Mouse (Mus musculus): ENCODE results near the gene Astn2. TPM values are rescaled to one million over a fixed set of nuclear protein-coding genes. Genes with fewer than 3 reads are reported as not detected.

Astn2 gene
- polyA plus RNA-seq, 1 experiment from 2014 or later, result 0.14 TPM

- no peaks in the 10 kb centered on the region for H3K9me3 ChIP-seq (replicated peaks; ENCODE audit: control insufficient read depth, low read length)
- H3K27me3 ChIP-seq (ENCODE audit: control insufficient read depth, insufficient read depth, low read length), result no peaks in the 10 kb centered on the region
- no peak overlapping the region for H3K4me2 ChIP-seq (ENCODE audit: low read depth, low read length)
- no peak overlapping the region for H3K27ac ChIP-seq (ENCODE audit: low read length)
- no peak overlapping the region for H3K4me3 ChIP-seq (ENCODE audit: low read length)
- WGBS, result 60% methylated on average over 1 of the region's 1 CpGs
- no peak for ATAC-seq (replicated peaks; ENCODE audit: extremely low read depth, insufficient read depth, low FRiP score)
- H3K36me3 ChIP-seq (ENCODE audit: control insufficient read depth, insufficient read depth), result no peaks in the 10 kb centered on the region
- H3K4me1 ChIP-seq (ENCODE audit: control insufficient read depth, insufficient read depth, low read length), result no peaks in the 10 kb centered on the region
- H3K9ac ChIP-seq (ENCODE audit: low read length), result no peak overlapping the region
These were observed 824.2 kb downstream of the Astn2 start for GRCm38 (mm10) chr4:65580254-65580653.

DNA sequence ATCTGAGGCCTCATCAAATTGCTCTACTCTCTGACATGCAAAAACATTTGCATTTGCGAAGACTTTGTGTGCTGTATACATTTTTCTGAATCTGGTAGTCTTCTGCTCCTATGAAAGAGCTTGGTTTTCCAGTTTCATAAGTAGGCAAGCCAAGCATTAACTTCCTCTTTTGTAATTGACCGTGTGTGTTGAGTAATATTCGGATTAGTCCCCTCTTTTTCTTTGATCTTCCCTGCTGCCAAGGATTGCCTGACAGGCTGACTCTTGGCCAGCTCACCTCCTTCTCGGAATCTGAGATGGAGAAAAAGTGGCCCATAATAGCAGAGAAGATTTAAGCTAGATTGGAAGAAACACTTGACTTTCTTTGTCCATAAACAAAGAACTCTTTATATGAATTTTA is 838.9 kb downstream of the Astn2 start:
- no peak overlapping the region for H3K27ac ChIP-seq (ENCODE audit: low read length)
- no peak for ATAC-seq (replicated peaks; ENCODE audit: extremely low read depth, insufficient read depth, low FRiP score)
- H3K9me3 ChIP-seq (replicated peaks; ENCODE audit: control insufficient read depth, low read length), result no peaks in the 10 kb centered on the region
- H3K9ac ChIP-seq (ENCODE audit: low read length), result no peak overlapping the region
- H3K4me2 ChIP-seq (ENCODE audit: low read depth, low read length), result no peak overlapping the region
- no peaks in the 10 kb centered on the region for H3K36me3 ChIP-seq (ENCODE audit: control insufficient read depth, insufficient read depth)
- no peaks in the 10 kb centered on the region for H3K27me3 ChIP-seq (ENCODE audit: control insufficient read depth, insufficient read depth, low read length)
- no peak overlapping the region for H3K4me3 ChIP-seq (ENCODE audit: low read length)
- 63% methylated on average over 4 of the region's 4 CpGs for WGBS
- H3K4me1 ChIP-seq (ENCODE audit: control insufficient read depth, insufficient read depth, low read length), result no peaks in the 10 kb centered on the region

DNA sequence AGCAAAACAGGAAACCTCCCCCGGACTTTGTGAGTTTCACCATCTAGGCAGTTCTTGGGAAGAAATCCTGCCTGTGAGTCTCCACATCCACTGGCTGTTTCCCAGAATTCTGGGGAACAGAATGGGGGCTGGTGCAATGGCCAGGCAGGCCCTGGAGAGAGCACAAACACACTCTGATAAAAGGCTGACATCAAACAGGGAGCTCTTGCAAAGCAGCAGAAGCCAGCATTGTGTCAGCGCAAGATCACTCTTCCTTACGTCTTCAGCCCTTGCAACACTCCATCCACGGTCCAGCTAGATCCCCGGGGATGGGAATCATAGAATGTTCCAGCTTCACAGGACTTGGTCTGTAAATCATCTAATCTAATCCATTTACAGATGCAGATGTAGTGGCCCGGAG is 855.9 kb downstream of the Astn2 start:
- WGBS, result 55% methylated on average over 6 of the region's 6 CpGs
- Histone ChIP-seq H3K36me3 (ENCODE audit: control insufficient read depth, insufficient read depth) (no peaks in the 10 kb centered on the region), H3K4me2 (ENCODE audit: low read depth, low read length) (no peak overlapping the region), H3K9me3 (replicated peaks; ENCODE audit: control insufficient read depth, low read length) (no peaks in the 10 kb centered on the region), H3K4me1 (ENCODE audit: control insufficient read depth, insufficient read depth, low read length) (no peaks in the 10 kb centered on the region), H3K9ac (ENCODE audit: low read length) (no peak overlapping the region), H3K27ac (ENCODE audit: low read length) (no peak overlapping the region), H3K4me3 (ENCODE audit: low read length) (no peak overlapping the region), H3K27me3 (ENCODE audit: control insufficient read depth, insufficient read depth, low read length) (no peaks in the 10 kb centered on the region)
- ATAC-seq (replicated peaks; ENCODE audit: extremely low read depth, insufficient read depth, low FRiP score), result no peak

- Histone ChIP-seq H3K9ac (ENCODE audit: low read length) (no peak overlapping the region), H3K9me3 (replicated peaks; ENCODE audit: control insufficient read depth, low read length) (no peaks in the 10 kb centered on the region), H3K36me3 (ENCODE audit: control insufficient read depth, insufficient read depth) (no peaks in the 10 kb centered on the region), H3K4me2 (ENCODE audit: low read depth, low read length) (no peak overlapping the region), H3K27ac (ENCODE audit: low read length) (no peak overlapping the region), H3K4me1 (ENCODE audit: control insufficient read depth, insufficient read depth, low read length) (no peaks in the 10 kb centered on the region), H3K27me3 (ENCODE audit: control insufficient read depth, insufficient read depth, low read length) (no peaks in the 10 kb centered on the region), H3K4me3 (ENCODE audit: low read length) (no peak overlapping the region)
- no peak for ATAC-seq (replicated peaks; ENCODE audit: extremely low read depth, insufficient read depth, low FRiP score)
- 70% methylated on average over 2 of the region's 2 CpGs for WGBS
These were observed 858.8 kb downstream of the Astn2 start for GRCm38 (mm10) chr4:65545582-65545981.

GRCm38 (mm10) chr4:65532071-65532736 is 872.2 kb downstream of the Astn2 start:
- Histone ChIP-seq H3K9me3 (replicated peaks; ENCODE audit: control insufficient read depth, low read length) (no peaks in the 10 kb centered on the region), H3K27ac (ENCODE audit: low read length) (no peak overlapping the region), H3K4me3 (ENCODE audit: low read length) (no peak overlapping the region), H3K9ac (ENCODE audit: low read length) (no peak overlapping the region), H3K27me3 (ENCODE audit: control insufficient read depth, insufficient read depth, low read length) (no peaks in the 10 kb centered on the region), H3K36me3 (ENCODE audit: control insufficient read depth, insufficient read depth) (no peaks in the 10 kb centered on the region), H3K4me2 (ENCODE audit: low read depth, low read length) (no peak overlapping the region), H3K4me1 (ENCODE audit: control insufficient read depth, insufficient read depth, low read length) (no peaks in the 10 kb centered on the region)
- no peak for ATAC-seq (replicated peaks; ENCODE audit: extremely low read depth, insufficient read depth, low FRiP score)
- 65% methylated on average over 2 of the region's 2 CpGs for WGBS

- WGBS, result 49% methylated on average over 6 of the region's 6 CpGs
- Histone ChIP-seq H3K9me3 (replicated peaks; ENCODE audit: control insufficient read depth, low read length) (no peaks in the 10 kb centered on the region), H3K9ac (ENCODE audit: low read length) (no peak overlapping the region), H3K4me3 (ENCODE audit: low read length) (no peak overlapping the region), H3K27me3 (ENCODE audit: control insufficient read depth, insufficient read depth, low read length) (no peaks in the 10 kb centered on the region), H3K4me1 (ENCODE audit: control insufficient read depth, insufficient read depth, low read length) (no peaks in the 10 kb centered on the region), H3K36me3 (ENCODE audit: control insufficient read depth, insufficient read depth) (no peaks in the 10 kb centered on the region), H3K27ac (ENCODE audit: low read length) (no peak overlapping the region), H3K4me2 (ENCODE audit: low read depth, low read length) (no peak overlapping the region)
- ATAC-seq (replicated peaks; ENCODE audit: extremely low read depth, insufficient read depth, low FRiP score), result no peak
These were observed 872.8 kb downstream of the Astn2 start for GRCm38 (mm10) chr4:65531621-65532020.

DNA sequence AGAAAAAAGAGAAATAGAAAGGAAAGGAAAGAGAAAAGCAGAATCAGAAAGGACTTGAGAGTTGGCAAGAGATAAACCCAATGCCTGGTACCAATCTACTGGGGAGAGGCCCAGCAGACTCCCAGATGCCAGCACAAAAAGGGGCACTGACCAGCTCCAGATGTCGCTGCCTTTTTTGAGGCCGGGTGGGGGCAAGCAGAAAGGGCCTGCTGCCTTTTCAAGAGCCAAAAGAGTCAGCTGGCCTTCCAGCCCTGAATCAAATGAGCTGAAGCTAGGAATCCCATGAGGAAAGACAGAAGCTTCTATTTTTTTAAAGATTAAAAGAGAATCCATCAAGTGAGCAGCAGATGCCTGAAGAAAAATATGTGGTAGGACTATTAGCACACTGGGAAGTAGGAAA is 873.5 kb downstream of the Astn2 start:
- no peaks in the 10 kb centered on the region for H3K4me1 ChIP-seq (ENCODE audit: control insufficient read depth, insufficient read depth, low read length)
- no peak for ATAC-seq (replicated peaks; ENCODE audit: extremely low read depth, insufficient read depth, low FRiP score)
- no peaks in the 10 kb centered on the region for H3K27me3 ChIP-seq (ENCODE audit: control insufficient read depth, insufficient read depth, low read length)
- H3K27ac ChIP-seq (ENCODE audit: low read length), result no peak overlapping the region
- no peak overlapping the region for H3K4me3 ChIP-seq (ENCODE audit: low read length)
- H3K9ac ChIP-seq (ENCODE audit: low read length), result no peak overlapping the region
- 71% methylated on average over 2 of the region's 2 CpGs for WGBS
- H3K4me2 ChIP-seq (ENCODE audit: low read depth, low read length), result no peak overlapping the region
- no peaks in the 10 kb centered on the region for H3K36me3 ChIP-seq (ENCODE audit: control insufficient read depth, insufficient read depth)
- no peaks in the 10 kb centered on the region for H3K9me3 ChIP-seq (replicated peaks; ENCODE audit: control insufficient read depth, low read length)

DNA sequence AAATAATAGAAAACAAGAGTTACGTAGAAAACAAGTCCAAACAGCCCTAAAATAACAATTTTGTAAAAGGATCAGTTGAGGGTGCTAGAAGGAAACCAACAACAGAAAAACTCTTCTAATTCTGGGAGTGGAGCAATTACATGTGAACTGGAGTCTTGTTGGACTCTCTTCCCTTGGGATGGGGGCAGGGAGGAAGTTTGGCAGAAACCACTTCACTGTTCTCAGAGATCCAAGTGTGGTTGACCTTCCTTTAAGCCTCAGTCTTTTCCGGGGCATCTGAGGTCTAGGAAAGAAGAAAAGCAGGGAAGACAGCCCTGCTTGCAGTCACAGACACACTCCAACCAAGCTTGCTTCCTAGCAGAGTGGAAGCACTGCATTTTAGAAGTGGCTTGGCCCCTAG is 896.3 kb downstream of the Astn2 start:
- no peaks in the 10 kb centered on the region for H3K36me3 ChIP-seq (ENCODE audit: control insufficient read depth, insufficient read depth)
- WGBS, result 61% methylated on average over 2 of the region's 2 CpGs
- no peak overlapping the region for H3K4me2 ChIP-seq (ENCODE audit: low read depth, low read length)
- no peaks in the 10 kb centered on the region for H3K4me1 ChIP-seq (ENCODE audit: control insufficient read depth, insufficient read depth, low read length)
- H3K9ac ChIP-seq (ENCODE audit: low read length), result no peak overlapping the region
- no peak overlapping the region for H3K4me3 ChIP-seq (ENCODE audit: low read length)
- H3K9me3 ChIP-seq (replicated peaks; ENCODE audit: control insufficient read depth, low read length), result no peaks in the 10 kb centered on the region
- no peak overlapping the region for H3K27ac ChIP-seq (ENCODE audit: low read length)
- H3K27me3 ChIP-seq (ENCODE audit: control insufficient read depth, insufficient read depth, low read length), result no peaks in the 10 kb centered on the region
- no peak for ATAC-seq (replicated peaks; ENCODE audit: extremely low read depth, insufficient read depth, low FRiP score)

GRCm38 (mm10) chr4:65506870-65507269 is 897.5 kb downstream of the Astn2 start:
- Histone ChIP-seq H3K9ac (ENCODE audit: low read length) (no peak overlapping the region), H3K4me1 (ENCODE audit: control insufficient read depth, insufficient read depth, low read length) (no peaks in the 10 kb centered on the region), H3K9me3 (replicated peaks; ENCODE audit: control insufficient read depth, low read length) (no peaks in the 10 kb centered on the region), H3K27me3 (ENCODE audit: control insufficient read depth, insufficient read depth, low read length) (no peaks in the 10 kb centered on the region), H3K36me3 (ENCODE audit: control insufficient read depth, insufficient read depth) (no peaks in the 10 kb centered on the region), H3K27ac (ENCODE audit: low read length) (no peak overlapping the region), H3K4me3 (ENCODE audit: low read length) (no peak overlapping the region), H3K4me2 (ENCODE audit: low read depth, low read length) (no peak overlapping the region)
- ATAC-seq (replicated peaks; ENCODE audit: extremely low read depth, insufficient read depth, low FRiP score), result no peak
